Mouse (Mus musculus) forebrain, embryonic 14.5 days (tissue): ENCODE results near the gene Ddn. TPM values are rescaled to one million over a fixed set of nuclear protein-coding genes. Genes with fewer than 3 reads are reported as not detected.

Experiments used
- ATAC-seq: fragments of 200-750 bp; cut with Nextera tagmentation; 2 replicates; pipeline ENCODE4 v1.8.0; 2017; ENCODE audit warnings: mild to moderate bottlenecking, moderate library complexity
- DNase-seq: peaks from one replicate; pipeline ENCODE4 v3.0.0-alpha.2; 2015; ENCODE audit warnings: low spot score
- H3K27ac ChIP-seq: fragments of 300-500 bp; sonication (generic); 2 replicates; pipeline ENCODE4 v1.5.1; 2014; ENCODE audit warnings: low read depth, mild to moderate bottlenecking, control low read depth, low read length, moderate library complexity
- H3K27me3 ChIP-seq: fragments of 300-500 bp; sonication (generic); replicated peaks from 2 replicates; pipeline ENCODE4 v1.6.1; 2014; ENCODE audit warnings: low read length, control low read depth, mixed read lengths; ENCODE audit not compliant: control insufficient read depth, insufficient read depth
- H3K36me3 ChIP-seq: fragments of 300-500 bp; sonication (generic); 2 replicates; pipeline ENCODE4 v1.6.1; 2014; ENCODE audit warnings: low read length, control low read depth; ENCODE audit not compliant: control insufficient read depth, insufficient read depth
- H3K4me1 ChIP-seq: fragments of 300-500 bp; sonication (generic); 2 replicates; pipeline ENCODE4 v1.6.1; 2014; ENCODE audit warnings: antibody characterized with exemption, low read length, control low read depth; ENCODE audit not compliant: control insufficient read depth, insufficient read depth
- H3K4me2 ChIP-seq: fragments of 300-500 bp; sonication (generic); 2 replicates; pipeline ENCODE4 v1.6.1; 2014; ENCODE audit warnings: mild to moderate bottlenecking, control low read depth, low read length
- H3K4me3 ChIP-seq: fragments of 300-500 bp; sonication (generic); 2 replicates; pipeline ENCODE4 v1.5.1; 2014; ENCODE audit warnings: low read depth, low read length, control low read depth
- H3K9ac ChIP-seq: fragments of 300-500 bp; sonication (generic); 2 replicates; pipeline ENCODE4 v1.6.1; 2014; ENCODE audit warnings: mild to moderate bottlenecking, low read length, control low read depth, moderate library complexity
- H3K9me3 ChIP-seq: fragments of 300-500 bp; sonication (generic); replicated peaks from 2 replicates; pipeline ENCODE4 v1.6.1; 2016; ENCODE audit warnings: low read length, control low read depth, mixed read lengths; ENCODE audit not compliant: control insufficient read depth
- WGBS: fragments of 180-500 bp; shearing (Covaris S2); extraction: QIAGEN DNeasy Blood & Tissue Kit; methylation state at CpG from one replicate; pipeline ENCODE4 v1.1.7; 2014; 5-methylcytosine and 5-hydroxymethylcytosine counted together
- polyA plus RNA-seq: library from polyadenylated mRNA; unstranded; fragments of >200 nt; fragmentation: Nextera tagmentation; extraction: Ambion mirVana; gene quantifications from 2 replicates; pipeline ENCODE4 v1.2.1, GENCODE M21; 2014

Ddn gene
- 0.33 and 0.57 TPM in 2 replicates for polyA plus RNA-seq

DNA sequence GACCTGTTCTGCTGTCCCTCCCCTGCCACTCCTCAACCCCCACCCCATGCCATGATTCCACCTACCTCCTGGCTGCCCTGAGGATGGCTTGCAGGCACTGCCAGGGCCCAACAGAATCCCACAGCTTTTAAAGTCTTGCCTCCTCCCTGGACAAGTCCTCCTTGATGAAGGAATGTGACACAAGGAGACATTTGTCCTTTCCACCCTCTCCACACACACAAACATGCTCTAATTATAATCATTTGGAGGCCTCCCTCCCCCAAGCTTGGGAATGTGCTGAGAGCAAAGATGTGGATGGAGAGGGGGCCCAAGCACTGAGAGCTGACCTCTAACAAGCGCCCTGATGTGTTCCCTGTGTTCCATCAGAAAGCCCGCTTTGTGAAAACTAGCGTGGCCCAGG is at the start of gene Ddn:
Gene Ddn (minus strand): TSS at position 101 of the 400 bp plus-strand sequence.
- Histone ChIP-seq H3K4me2 (peak within 1 kb of the TSS; percentile 65), H3K4me1 (peaks cover 6% of the 10 kb centered on the region; the same call in 1 of the 2 replicates), H3K27me3 (peaks cover 63% of the 10 kb centered on the region), H3K9me3 (no peaks in the 10 kb centered on the region), H3K27ac (no peak within 1 kb of the TSS), H3K4me3 (peak within 1 kb of the TSS; percentile 36; the same call in 1 of the 2 replicates), H3K36me3 (peaks cover 23% of the 10 kb centered on the region), H3K9ac (no peak within 1 kb of the TSS; the same call in 1 of the 2 replicates)
- ATAC-seq (no peak), DNase-seq (no peak)
- WGBS, result 46% methylated on average over 3 of the region's 3 CpGs

DNA sequence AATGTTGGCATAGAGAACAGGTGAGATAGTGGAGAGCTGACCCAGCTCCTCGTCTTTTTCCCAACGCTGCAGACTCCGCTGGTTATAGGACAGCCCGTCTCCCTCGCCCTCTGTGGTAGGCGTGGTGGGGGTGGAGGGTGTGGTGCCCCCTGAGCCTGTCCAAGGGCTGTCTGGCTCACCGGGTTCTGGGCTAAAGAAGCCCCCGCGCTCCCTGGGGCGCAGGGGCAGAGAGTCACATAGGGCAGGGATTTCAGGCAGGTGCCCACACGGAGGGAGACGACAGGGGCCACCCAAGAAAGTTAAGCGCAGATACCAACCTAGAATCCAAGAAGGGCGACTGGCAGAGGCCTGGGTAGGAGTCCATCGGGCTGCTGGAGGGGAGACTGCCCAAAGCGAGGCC is 44.9 kb upstream of the Ddn start:
- Histone ChIP-seq H3K9ac (no peak overlapping the region), H3K27ac (no peak overlapping the region), H3K4me1 (no peaks in the 10 kb centered on the region), H3K27me3 (no peaks in the 10 kb centered on the region), H3K4me3 (no peak overlapping the region), H3K36me3 (peaks cover 100% of the 10 kb centered on the region), H3K9me3 (no peaks in the 10 kb centered on the region), H3K4me2 (no peak overlapping the region)
- DNase-seq (no peak), ATAC-seq (no peak)
- WGBS, result 94% methylated on average over 16 of the region's 16 CpGs

DNA sequence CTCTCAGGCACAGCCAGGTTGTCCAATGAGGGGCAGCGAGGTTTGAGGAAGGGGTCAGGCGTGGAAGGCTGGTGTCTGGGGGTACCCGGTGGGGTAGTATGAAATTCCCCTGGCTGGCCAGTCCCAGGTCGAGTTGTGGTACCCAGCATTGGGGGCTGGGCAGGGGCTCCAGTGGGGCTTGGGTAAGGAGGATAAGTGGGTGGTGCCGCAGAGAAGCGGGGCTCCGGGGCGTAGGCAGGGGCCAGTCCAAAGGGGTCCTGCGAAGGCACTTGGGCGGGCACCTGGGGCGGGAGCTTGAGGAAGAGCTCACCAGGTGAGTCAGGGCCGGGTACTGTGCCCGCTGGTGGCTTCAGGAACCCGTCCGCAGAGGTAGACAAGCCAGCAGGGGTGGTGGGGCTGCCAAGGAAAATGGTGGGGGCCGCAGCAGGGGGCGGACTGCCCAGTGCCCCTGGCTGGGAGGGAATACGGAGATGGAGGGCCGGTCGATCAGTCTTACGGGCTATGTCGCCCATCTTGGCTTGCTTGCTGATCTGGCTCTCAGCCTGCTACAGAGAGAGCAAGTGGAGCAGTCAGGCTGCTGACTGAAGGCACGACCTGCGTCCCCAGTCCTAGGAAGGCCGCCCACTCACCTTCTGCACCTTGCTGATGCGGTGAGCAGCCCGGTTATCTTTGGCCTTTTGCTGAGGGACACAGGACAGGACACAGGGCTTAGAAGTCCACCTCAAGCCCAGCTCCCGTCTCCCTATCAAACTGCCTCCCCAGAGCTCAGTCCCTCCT is 44.1 kb upstream of the Ddn start:
- Histone ChIP-seq H3K27me3 (no peaks in the 10 kb centered on the region), H3K27ac (no peak overlapping the region), H3K4me1 (no peaks in the 10 kb centered on the region), H3K4me2 (no peak overlapping the region), H3K4me3 (no peak overlapping the region), H3K36me3 (peaks cover 100% of the 10 kb centered on the region), H3K9ac (no peak overlapping the region), H3K9me3 (no peaks in the 10 kb centered on the region)
- DNase-seq (no peak), ATAC-seq (no peak)
- WGBS, result 92% methylated on average over 28 of the region's 28 CpGs

- peaks cover 100% of the 10 kb centered on the region for H3K36me3 ChIP-seq
- DNase-seq, result no peak
- no peak for ATAC-seq
- no peak overlapping the region for H3K27ac ChIP-seq
- 95% methylated on average over 9 of the region's 9 CpGs for WGBS
- H3K27me3 ChIP-seq, result no peaks in the 10 kb centered on the region
- no peak overlapping the region for H3K4me3 ChIP-seq
- H3K4me2 ChIP-seq, result no peak overlapping the region
- no peaks in the 10 kb centered on the region for H3K9me3 ChIP-seq
- H3K4me1 ChIP-seq, result no peaks in the 10 kb centered on the region
- H3K9ac ChIP-seq, result no peak overlapping the region
These were observed 43.4 kb upstream of the Ddn start for GRCm38 (mm10) chr15:98852733-98853132.

DNA sequence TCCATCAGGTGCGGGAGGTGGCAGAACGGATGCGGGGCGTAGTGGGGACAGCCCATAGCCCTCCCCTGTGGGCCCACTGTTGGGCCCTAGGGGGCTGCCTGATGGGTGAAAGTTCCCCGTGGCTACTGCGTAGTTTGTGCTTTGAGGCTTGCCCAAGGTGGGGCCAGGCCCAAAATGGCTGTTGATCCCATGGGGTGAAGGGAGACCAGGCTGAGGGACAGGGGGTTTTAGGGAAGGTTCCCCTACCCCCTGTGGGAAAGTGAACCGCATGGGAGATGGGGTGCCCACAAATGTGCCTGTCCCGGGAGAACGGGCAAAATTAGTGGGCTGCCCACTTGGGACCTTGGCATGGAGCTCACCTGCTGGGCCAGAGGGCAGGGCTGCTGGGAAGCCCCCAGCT is 42.8 kb upstream of the Ddn start:
- H3K9me3 ChIP-seq, result no peaks in the 10 kb centered on the region
- no peak overlapping the region for H3K4me3 ChIP-seq
- 95% methylated on average over 9 of the region's 9 CpGs for WGBS
- no peaks in the 10 kb centered on the region for H3K4me1 ChIP-seq
- H3K27ac ChIP-seq, result no peak overlapping the region
- H3K4me2 ChIP-seq, result no peak overlapping the region
- no peak overlapping the region for H3K9ac ChIP-seq
- H3K36me3 ChIP-seq, result peaks cover 100% of the 10 kb centered on the region
- H3K27me3 ChIP-seq, result no peaks in the 10 kb centered on the region
- DNase-seq, result no peak
- ATAC-seq, result no peak

DNA sequence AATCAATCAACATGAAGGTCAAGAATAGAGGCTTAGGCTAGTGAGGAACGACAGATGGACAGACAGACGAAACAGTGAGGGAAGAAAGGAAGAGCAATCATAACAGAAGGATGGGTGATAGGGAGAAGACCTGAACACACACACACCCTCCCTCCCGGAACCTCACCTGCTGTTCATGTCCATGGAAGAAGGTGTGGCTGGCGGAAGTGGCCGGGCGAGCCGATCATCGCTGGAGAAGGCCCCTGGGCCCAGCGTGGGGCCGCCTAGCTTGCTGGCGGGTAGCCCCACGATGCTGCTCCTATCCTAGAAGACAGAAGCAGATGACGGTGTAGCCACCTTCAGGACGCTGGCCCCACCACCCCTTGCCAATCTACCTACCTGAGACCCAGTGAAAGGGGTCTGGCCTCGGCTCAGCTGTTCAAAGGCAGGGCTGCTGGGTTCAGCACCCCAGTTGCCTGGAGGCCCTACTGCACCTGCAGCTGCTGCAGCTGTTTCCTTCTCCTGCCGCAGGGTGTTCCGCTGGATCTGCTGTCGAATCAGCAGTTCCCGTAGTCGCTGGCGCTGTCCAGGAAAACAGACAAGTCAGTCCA is 42.0 kb upstream of the Ddn start:
- H3K4me1 ChIP-seq, result no peaks in the 10 kb centered on the region
- DNase-seq, result no peak
- H3K27me3 ChIP-seq, result no peaks in the 10 kb centered on the region
- H3K36me3 ChIP-seq, result peaks cover 100% of the 10 kb centered on the region
- WGBS, result 91% methylated on average over 21 of the region's 21 CpGs
- no peak overlapping the region for H3K4me3 ChIP-seq
- ATAC-seq, result no peak
- no peaks in the 10 kb centered on the region for H3K9me3 ChIP-seq
- no peak overlapping the region for H3K9ac ChIP-seq
- H3K27ac ChIP-seq, result no peak overlapping the region
- no peak overlapping the region for H3K4me2 ChIP-seq

DNA sequence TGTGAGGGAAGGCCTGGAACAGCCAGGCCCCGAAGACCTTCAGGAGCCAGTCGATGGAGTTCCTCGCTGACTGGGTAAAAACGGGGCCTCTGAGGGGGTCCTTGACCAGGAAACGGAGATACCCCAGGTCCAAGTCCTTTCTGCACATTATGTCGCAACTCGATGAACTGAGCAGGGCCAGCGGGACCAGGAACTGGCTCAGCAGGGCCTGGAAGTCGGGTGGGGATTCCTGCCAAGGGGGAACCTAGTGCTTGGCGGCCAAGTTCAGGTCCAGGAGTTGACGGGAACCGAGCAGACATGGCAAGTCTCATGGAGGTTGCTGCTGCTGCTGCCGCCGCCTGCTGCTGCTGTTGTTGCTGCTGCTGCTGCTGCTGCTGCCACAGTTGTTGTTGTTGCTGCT is 41.4 kb upstream of the Ddn start:
- WGBS, result 89% methylated on average over 14 of the region's 14 CpGs
- Histone ChIP-seq H3K36me3 (peaks cover 100% of the 10 kb centered on the region), H3K4me3 (no peak overlapping the region), H3K4me1 (no peaks in the 10 kb centered on the region), H3K4me2 (no peak overlapping the region), H3K9ac (no peak overlapping the region), H3K27me3 (no peaks in the 10 kb centered on the region), H3K27ac (no peak overlapping the region), H3K9me3 (no peaks in the 10 kb centered on the region)
- no peak for DNase-seq
- ATAC-seq, result no peak

- Histone ChIP-seq H3K9me3 (no peaks in the 10 kb centered on the region), H3K36me3 (peaks cover 100% of the 10 kb centered on the region), H3K4me2 (no peak overlapping the region), H3K4me1 (no peaks in the 10 kb centered on the region), H3K9ac (no peak overlapping the region), H3K27ac (no peak overlapping the region), H3K4me3 (no peak overlapping the region), H3K27me3 (no peaks in the 10 kb centered on the region)
- WGBS, result 93% methylated on average over 16 of the region's 16 CpGs
- ATAC-seq (no peak), DNase-seq (no peak)
These were observed 40.8 kb upstream of the Ddn start for GRCm38 (mm10) chr15:98849956-98850600.

DNA sequence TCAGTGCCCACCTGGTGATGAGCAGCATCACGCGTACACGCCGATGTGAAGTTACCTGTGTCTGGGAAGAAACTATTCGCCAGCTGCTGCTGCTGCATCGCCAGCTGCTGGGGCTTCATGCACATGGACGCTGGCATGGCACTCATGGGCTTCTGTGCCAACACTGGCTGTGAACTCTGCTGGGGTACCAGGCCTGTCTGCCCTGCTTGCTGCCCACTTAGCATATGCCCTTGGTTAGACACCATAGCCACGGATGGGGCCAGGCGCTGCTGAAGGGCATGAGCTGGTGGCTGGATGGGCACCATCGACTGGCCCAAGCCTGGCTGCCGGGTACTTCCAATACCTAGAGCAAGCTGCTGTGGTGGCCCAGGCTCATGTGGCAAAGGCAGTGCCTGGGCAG is 39.9 kb upstream of the Ddn start:
- no peak for ATAC-seq
- 97% methylated on average over 11 of the region's 11 CpGs for WGBS
- H3K4me3 ChIP-seq, result no peak overlapping the region

More for the DNA sequence above, 39.9 kb upstream of the Ddn start:
- Histone ChIP-seq H3K4me2 (no peak overlapping the region), H3K9ac (no peak overlapping the region), H3K27ac (no peak overlapping the region), H3K27me3 (no peaks in the 10 kb centered on the region), H3K36me3 (peaks cover 100% of the 10 kb centered on the region), H3K4me1 (no peaks in the 10 kb centered on the region), H3K9me3 (no peaks in the 10 kb centered on the region)
- no peak for DNase-seq
